Mouse (Mus musculus) G1E (cell line): ENCODE measurements around the gene Ephx4.

Source experiments
- CTCF ChIP-seq: IDR thresholded peaks from 2 replicates; pipeline ENCODE4 v1.5.1; 2012; ENCODE audit warnings: low read depth, low read length, inconsistent platforms, mixed read lengths
- GATA1 ChIP-seq: IDR thresholded peaks from 2 replicates; pipeline ENCODE4 v1.6.1; 2012; ENCODE audit warnings: borderline replicate concordance, low read length, inconsistent platforms, mixed read lengths
- GATA2 ChIP-seq: IDR thresholded peaks from 2 replicates; pipeline ENCODE4 v1.6.1; 2012; ENCODE audit warnings: low read depth, low read length, inconsistent platforms, borderline replicate concordance
- TAL1 ChIP-seq: conservative IDR thresholded peaks from 2 replicates; pipeline ENCODE4 v1.6.1; 2012; ENCODE audit warnings: low read depth, low read length, inconsistent platforms, mixed read lengths

- TF ChIP-seq CTCF (no peak), GATA1 (no peak), TAL1 (no peak), GATA2 (no peak)
Observed at GRCm38 (mm10) chr5:107394437-107394836, 8.1 kb upstream of the Ephx4 start.
